Mouse (Mus musculus) forebrain, embryonic 16.5 days (tissue): ENCODE results near the gene Slu7. TPM values are rescaled to one million over a fixed set of nuclear protein-coding genes. Genes with fewer than 3 reads are reported as not detected.

Source experiments
- ATAC-seq: fragments of 200-750 bp; cut with Nextera tagmentation; 2 replicates; pipeline ENCODE4 v1.8.0; 2017; ENCODE audit warnings: mild to moderate bottlenecking, moderate library complexity
- H3K27ac ChIP-seq: fragments of 300-500 bp; sonication (generic); 2 replicates; pipeline ENCODE4 v1.5.1; 2014; ENCODE audit warnings: low read length, control low read depth
- H3K27me3 ChIP-seq: fragments of 300-500 bp; sonication (generic); replicated peaks from 2 replicates; pipeline ENCODE4 v1.6.1; 2014; ENCODE audit warnings: low read length; ENCODE audit not compliant: control insufficient read depth, insufficient read depth
- H3K36me3 ChIP-seq: fragments of 300-500 bp; sonication (generic); 2 replicates; pipeline ENCODE4 v1.6.1; 2014; ENCODE audit not compliant: control insufficient read depth, insufficient read depth
- H3K4me1 ChIP-seq: fragments of 300-500 bp; sonication (generic); replicated peaks from 2 replicates; pipeline ENCODE4 v1.6.1; 2014; ENCODE audit warnings: low read length; ENCODE audit not compliant: control insufficient read depth, insufficient read depth
- H3K4me2 ChIP-seq: fragments of 300-500 bp; sonication (generic); 2 replicates; pipeline ENCODE4 v1.6.1; 2014; ENCODE audit warnings: mild to moderate bottlenecking, low read length, control low read depth
- H3K4me3 ChIP-seq: fragments of 300-500 bp; sonication (generic); replicated peaks from 2 replicates; pipeline ENCODE4 v1.5.1; 2014; ENCODE audit warnings: mild to moderate bottlenecking, low read length, control low read depth
- H3K9ac ChIP-seq: fragments of 300-500 bp; sonication (generic); replicated peaks from 2 replicates; pipeline ENCODE4 v1.6.1; 2014; ENCODE audit warnings: low read depth, low read length, control low read depth
- H3K9me3 ChIP-seq: fragments of 300-500 bp; sonication (generic); 2 replicates; pipeline ENCODE4 v1.6.1; 2016; ENCODE audit warnings: low read length; ENCODE audit not compliant: control insufficient read depth
- WGBS: fragments of 180-500 bp; shearing (Covaris S2); extraction: QIAGEN DNeasy Blood & Tissue Kit; methylation state at CpG from one replicate; pipeline ENCODE4 v1.1.7; 2014; 5-methylcytosine and 5-hydroxymethylcytosine counted together
- polyA plus RNA-seq: library from polyadenylated mRNA; unstranded; fragments of >200 nt; fragmentation: Nextera tagmentation; extraction: Ambion mirVana; gene quantifications from 2 replicates; pipeline ENCODE4 v1.2.1, GENCODE M21; 2015

The Slu7 gene
- polyA plus RNA-seq, 1 experiment from 2014 or later, result 76.9 TPM

DNA sequence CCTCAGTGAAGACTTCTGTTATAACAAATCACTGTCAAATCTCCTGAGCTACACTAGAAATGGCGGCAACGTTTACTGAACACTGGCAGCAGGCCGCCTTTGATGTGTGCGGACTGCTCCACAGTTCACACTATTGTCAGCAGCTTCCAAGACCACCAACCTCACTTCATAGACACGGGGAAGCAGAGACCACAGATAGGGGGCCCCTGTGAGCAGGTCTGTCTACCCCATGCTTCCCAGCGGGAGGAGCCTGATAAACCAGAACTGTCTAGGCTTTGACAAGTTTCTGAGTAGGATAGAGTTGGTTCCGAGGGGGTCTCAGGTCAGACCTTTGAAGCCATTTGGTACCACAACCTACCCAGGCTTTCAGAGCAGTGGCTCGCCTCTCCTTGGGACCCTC lies 61.5 kb downstream of the Slu7 start:
- H3K27me3 ChIP-seq, result no peaks in the 10 kb centered on the region
- H3K9ac ChIP-seq, result no peak overlapping the region
- H3K27ac ChIP-seq, result no peak overlapping the region
- WGBS, result 40% methylated on average over 8 of the region's 8 CpGs
- ATAC-seq, result peak; percentile 12; the same call in 1 of the 2 replicates
- H3K4me2 ChIP-seq, result no peak overlapping the region
- H3K36me3 ChIP-seq, result no peaks in the 10 kb centered on the region
- H3K9me3 ChIP-seq, result no peaks in the 10 kb centered on the region
- no peaks in the 10 kb centered on the region for H3K4me1 ChIP-seq
- H3K4me3 ChIP-seq, result no peak overlapping the region

DNA sequence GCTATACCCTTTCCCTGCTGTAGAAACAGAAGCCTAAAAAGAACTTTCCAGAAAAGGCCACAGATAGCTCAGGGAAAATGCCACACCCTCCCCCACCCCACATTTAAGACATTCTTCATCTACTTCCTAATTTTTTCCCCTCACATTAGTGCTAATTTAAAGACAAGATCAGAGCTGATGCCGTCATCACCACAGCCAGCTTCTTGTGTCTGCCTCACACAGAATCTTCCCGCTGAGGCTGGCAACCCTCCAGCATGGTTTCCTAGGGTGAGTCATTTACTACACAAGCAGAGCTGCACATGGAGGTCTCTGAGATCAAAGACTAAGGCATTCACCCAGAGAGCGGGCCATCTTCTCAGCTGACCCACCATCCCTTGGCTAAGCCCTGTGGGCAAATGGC lies 62.0 kb downstream of the Slu7 start:
- H3K36me3 ChIP-seq, result no peaks in the 10 kb centered on the region
- WGBS, result 42% methylated on average over 3 of the region's 3 CpGs
- no peak overlapping the region for H3K4me2 ChIP-seq
- no peaks in the 10 kb centered on the region for H3K9me3 ChIP-seq
- H3K9ac ChIP-seq, result no peak overlapping the region
- H3K27me3 ChIP-seq, result no peaks in the 10 kb centered on the region
- H3K27ac ChIP-seq, result no peak overlapping the region
- ATAC-seq, result no peak
- no peaks in the 10 kb centered on the region for H3K4me1 ChIP-seq
- H3K4me3 ChIP-seq, result no peak overlapping the region

Other genes with a start within 250 kb of the Slu7 start
- 27.0 and 32.7 TPM in 2 replicates for gene Pttg1, start 7.5 kb upstream of the Slu7 start, polyA plus RNA-seq
- gene C1qtnf2, start 40.5 kb downstream of the Slu7 start, polyA plus RNA-seq, result 5.9 and 6.5 TPM in 2 replicates
- 9.5 and 13.5 TPM in 2 replicates for gene Ccnjl, start 95.0 kb downstream of the Slu7 start, polyA plus RNA-seq
- gene 4933415A04Rik, start 153.3 kb downstream of the Slu7 start, polyA plus RNA-seq, result 2.7 and 3.3 TPM in 2 replicates
- gene Fabp6, start 167.8 kb downstream of the Slu7 start, polyA plus RNA-seq, result not detected in 2 replicates
- gene Pwwp2a, start 248.3 kb downstream of the Slu7 start, polyA plus RNA-seq, result 26.7 and 26.8 TPM in 2 replicates